Mouse (Mus musculus): Measurements from ENCODE around the gene Ube2v1. TPM values are rescaled to one million over a fixed set of nuclear protein-coding genes. Genes with fewer than 3 reads are reported as not detected.

Ube2v1 gene
- total and polyA plus RNA-seq, 2 experiments from 2014 or later, result 161 to 369 TPM

- Histone ChIP-seq H3K9ac (no peak overlapping the region), H3K4me2 (ENCODE audit: low read depth) (no peak overlapping the region), H3K36me3 (ENCODE audit: insufficient read depth) (no peaks in the 10 kb centered on the region), H3K4me1 (ENCODE audit: insufficient read depth) (no peaks in the 10 kb centered on the region), H3K27ac (ENCODE audit: low read depth, low read length) (no peak overlapping the region), H3K9me3 (ENCODE audit: low read length) (no peaks in the 10 kb centered on the region), H3K4me3 (ENCODE audit: low read depth, low read length) (no peak overlapping the region), H3K27me3 (ENCODE audit: insufficient read depth, low read length) (no peaks in the 10 kb centered on the region)
- DNase-seq (no peak), ATAC-seq (no peak)
- TF ChIP-seq CTCF (IDR thresholded peaks at IDR 0.05; ENCODE audit: low read depth), result no peak
- 37% methylated on average over 5 of the region's 5 CpGs for WGBS
Measured at GRCm38 (mm10) chr2:167578521-167578920, 53.4 kb downstream of the Ube2v1 start.

- DNase-seq (no peak), ATAC-seq (no peak)
- no peaks in the 10 kb centered on the region for H3K27me3 ChIP-seq (ENCODE audit: insufficient read depth, low read length)
- WGBS, result 68% methylated on average over 9 of the region's 9 CpGs
- H3K27ac ChIP-seq (ENCODE audit: low read depth, low read length), result no peak overlapping the region
- H3K9ac ChIP-seq, result no peak overlapping the region
- no peaks in the 10 kb centered on the region for H3K4me1 ChIP-seq (ENCODE audit: insufficient read depth)
- no peak overlapping the region for H3K4me2 ChIP-seq (ENCODE audit: low read depth)
- H3K4me3 ChIP-seq (ENCODE audit: low read depth, low read length), result no peak overlapping the region
- H3K9me3 ChIP-seq (ENCODE audit: low read length), result no peaks in the 10 kb centered on the region
- TF ChIP-seq CTCF (IDR thresholded peaks at IDR 0.05; ENCODE audit: low read depth), result no peak
- no peaks in the 10 kb centered on the region for H3K36me3 ChIP-seq (ENCODE audit: insufficient read depth)
Measured at GRCm38 (mm10) chr2:167577186-167577785, 54.6 kb downstream of the Ube2v1 start.

GRCm38 (mm10) chr2:167576121-167576620 lies 55.7 kb downstream of the Ube2v1 start:
- no peaks in the 10 kb centered on the region for H3K27me3 ChIP-seq (ENCODE audit: insufficient read depth, low read length)
- H3K36me3 ChIP-seq (ENCODE audit: insufficient read depth), result no peaks in the 10 kb centered on the region
- WGBS, result 87% methylated on average over 8 of the region's 8 CpGs
- ATAC-seq, result no peak
- no peak overlapping the region for H3K27ac ChIP-seq (ENCODE audit: low read depth, low read length)
- H3K4me1 ChIP-seq (ENCODE audit: insufficient read depth), result no peaks in the 10 kb centered on the region
- no peak overlapping the region for H3K4me3 ChIP-seq (ENCODE audit: low read depth, low read length)
- no peak for TF ChIP-seq CTCF (IDR thresholded peaks at IDR 0.05; ENCODE audit: low read depth)
- H3K4me2 ChIP-seq (ENCODE audit: low read depth), result no peak overlapping the region
- no peaks in the 10 kb centered on the region for H3K9me3 ChIP-seq (ENCODE audit: low read length)
- no peak overlapping the region for H3K9ac ChIP-seq
- no peak for DNase-seq

GRCm38 (mm10) chr2:167575581-167575980 lies 56.3 kb downstream of the Ube2v1 start:
- no peak for ATAC-seq
- H3K27ac ChIP-seq (ENCODE audit: low read depth, low read length), result no peak overlapping the region
- H3K36me3 ChIP-seq (ENCODE audit: insufficient read depth), result no peaks in the 10 kb centered on the region
- no peaks in the 10 kb centered on the region for H3K27me3 ChIP-seq (ENCODE audit: insufficient read depth, low read length)
- H3K4me1 ChIP-seq (ENCODE audit: insufficient read depth), result no peaks in the 10 kb centered on the region
- no peak for TF ChIP-seq CTCF (IDR thresholded peaks at IDR 0.05; ENCODE audit: low read depth)
- H3K9ac ChIP-seq, result no peak overlapping the region
- no peaks in the 10 kb centered on the region for H3K9me3 ChIP-seq (ENCODE audit: low read length)
- no peak overlapping the region for H3K4me3 ChIP-seq (ENCODE audit: low read depth, low read length)
- 87% methylated on average over 7 of the region's 7 CpGs for WGBS
- DNase-seq, result no peak
- H3K4me2 ChIP-seq (ENCODE audit: low read depth), result no peak overlapping the region

- no peak for DNase-seq
- Histone ChIP-seq H3K4me3 (ENCODE audit: low read depth, low read length) (no peak overlapping the region), H3K4me1 (ENCODE audit: insufficient read depth) (no peaks in the 10 kb centered on the region), H3K27me3 (ENCODE audit: insufficient read depth, low read length) (no peaks in the 10 kb centered on the region), H3K36me3 (ENCODE audit: insufficient read depth) (no peaks in the 10 kb centered on the region), H3K9me3 (ENCODE audit: low read length) (no peaks in the 10 kb centered on the region), H3K4me2 (ENCODE audit: low read depth) (no peak overlapping the region), H3K9ac (no peak overlapping the region), H3K27ac (ENCODE audit: low read depth, low read length) (no peak overlapping the region)
- ATAC-seq, result no peak
- TF ChIP-seq CTCF (IDR thresholded peaks at IDR 0.05; ENCODE audit: low read depth), result no peak
- 56% methylated on average over 9 of the region's 9 CpGs for WGBS
Measured at GRCm38 (mm10) chr2:167574814-167575213, 57.1 kb downstream of the Ube2v1 start.

- Histone ChIP-seq H3K27ac (ENCODE audit: low read depth, low read length) (no peak overlapping the region), H3K27me3 (ENCODE audit: insufficient read depth, low read length) (no peaks in the 10 kb centered on the region), H3K36me3 (ENCODE audit: insufficient read depth) (no peaks in the 10 kb centered on the region), H3K9me3 (ENCODE audit: low read length) (no peaks in the 10 kb centered on the region), H3K4me1 (ENCODE audit: insufficient read depth) (no peaks in the 10 kb centered on the region), H3K4me2 (ENCODE audit: low read depth) (no peak overlapping the region), H3K4me3 (ENCODE audit: low read depth, low read length) (no peak overlapping the region), H3K9ac (no peak overlapping the region)
- DNase-seq, result no peak
- TF ChIP-seq CTCF (IDR thresholded peaks at IDR 0.05; ENCODE audit: low read depth), result no peak
- no peak for ATAC-seq
- 89% methylated on average over 18 of the region's 18 CpGs for WGBS
Measured at GRCm38 (mm10) chr2:167571442-167572220, 60.3 kb downstream of the Ube2v1 start.

GRCm38 (mm10) chr2:167570815-167571214 lies 61.1 kb downstream of the Ube2v1 start:
- H3K9ac ChIP-seq, result no peak overlapping the region
- no peak for TF ChIP-seq CTCF (IDR thresholded peaks at IDR 0.05; ENCODE audit: low read depth)

More at GRCm38 (mm10) chr2:167570815-167571214, 61.1 kb downstream of the Ube2v1 start:
- Histone ChIP-seq H3K4me3 (ENCODE audit: low read depth, low read length) (no peak overlapping the region), H3K27me3 (ENCODE audit: insufficient read depth, low read length) (no peaks in the 10 kb centered on the region), H3K9me3 (ENCODE audit: low read length) (no peaks in the 10 kb centered on the region), H3K4me1 (ENCODE audit: insufficient read depth) (no peaks in the 10 kb centered on the region), H3K27ac (ENCODE audit: low read depth, low read length) (no peak overlapping the region), H3K4me2 (ENCODE audit: low read depth) (no peak overlapping the region), H3K36me3 (ENCODE audit: insufficient read depth) (no peaks in the 10 kb centered on the region)
- WGBS, result 94% methylated on average over 6 of the region's 6 CpGs
- no peak for DNase-seq
- ATAC-seq, result no peak
